Mouse (Mus musculus) bone marrow, adult 2 months (tissue): ENCODE data around the gene Mcm6. TPM values are rescaled to one million over a fixed set of nuclear protein-coding genes. Genes with fewer than 3 reads are reported as not detected.

Experiments
- H3K27ac ChIP-seq: fragments of 200-500 bp; 2 replicates; pipeline ENCODE4 v1.5.1; 2012; ENCODE audit warnings: low read depth, mild to moderate bottlenecking, control low read depth, inconsistent platforms, low read length; ENCODE audit not compliant: control insufficient read depth, poor library complexity, insufficient read depth
- H3K4me1 ChIP-seq: fragments of 200-500 bp; 2 replicates; pipeline ENCODE4 v1.6.1; 2011; ENCODE audit warnings: low read length; ENCODE audit not compliant: control insufficient read depth, insufficient read depth
- H3K4me3 ChIP-seq: fragments of 200-500 bp; replicated peaks from 2 replicates; pipeline ENCODE3; 2011; ENCODE audit warnings: mild to moderate bottlenecking, low read depth, low read length, control low read depth; ENCODE audit not compliant: control insufficient read depth
- CTCF ChIP-seq: fragments of 200-500 bp; IDR thresholded peaks from 2 replicates; pipeline ENCODE4 v1.5.1; 2011; ENCODE audit warnings: low read length, control low read depth; ENCODE audit not compliant: control insufficient read depth, insufficient read depth
- POLR2A ChIP-seq: fragments of 200-500 bp; IDR thresholded peaks from 2 replicates; pipeline ENCODE4 v1.6.1; 2011; ENCODE audit warnings: low read depth, mild to moderate bottlenecking, control low read depth, low read length, borderline replicate concordance; ENCODE audit not compliant: control insufficient read depth
- WGBS: fragments of 180-500 bp; shearing (Covaris S2); methylation state at CpG from one replicate; pipeline ENCODE4 v1.1.7; 2018; 5-methylcytosine and 5-hydroxymethylcytosine counted together
- polyA plus RNA-seq: library from polyadenylated mRNA; stranded (reverse); fragments of >200 nt; gene quantifications from 2 replicates; pipeline ENCODE4 v1.2.4, GENCODE M21; 2011; ENCODE audit warnings: low replicate concordance; ENCODE audit not compliant: missing spikeins, insufficient read depth, insufficient read length

The Mcm6 gene
- polyA plus RNA-seq, 1 experiment = 68.7 TPM

- 89% methylated on average over 3 of the region's 3 CpGs for WGBS
- Histone ChIP-seq H3K4me1 (no peaks in the 10 kb centered on the region), H3K4me3 (no peak overlapping the region), H3K27ac (no peak overlapping the region)
- TF ChIP-seq POLR2A (no peak), CTCF (no peak)
Observed at GRCm38 (mm10) chr1:128394657-128395056, 35.2 kb upstream of the Mcm6 start.

GRCm38 (mm10) chr1:128392382-128392781 lies 32.9 kb upstream of the Mcm6 start:
- Histone ChIP-seq H3K27ac (no peak overlapping the region), H3K4me3 (no peak overlapping the region), H3K4me1 (no peaks in the 10 kb centered on the region; the same call in 1 of the 2 replicates)
- TF ChIP-seq CTCF = no peak
- no peak for TF ChIP-seq POLR2A
- WGBS = 76% methylated on average over 2 of the region's 2 CpGs

- no peak overlapping the region for H3K4me3 ChIP-seq
- TF ChIP-seq POLR2A (no peak), CTCF (no peak)
- no peak overlapping the region for H3K27ac ChIP-seq
- 35% methylated on average over 7 of the region's 7 CpGs for WGBS
- H3K4me1 ChIP-seq = peaks cover 1% of the 10 kb centered on the region; the same call in 1 of the 2 replicates
Observed at GRCm38 (mm10) chr1:128386487-128386886, 27.0 kb upstream of the Mcm6 start.

GRCm38 (mm10) chr1:128376841-128377240 lies 17.4 kb upstream of the Mcm6 start:
- Histone ChIP-seq H3K4me1 (no peaks in the 10 kb centered on the region), H3K27ac (no peak overlapping the region), H3K4me3 (no peak overlapping the region)
- 87% methylated on average over 4 of the region's 4 CpGs for WGBS
- no peak for TF ChIP-seq POLR2A
- no peak for TF ChIP-seq CTCF

- 70% methylated on average over 7 of the region's 7 CpGs for WGBS
- no peaks in the 10 kb centered on the region for H3K4me1 ChIP-seq
- no peak overlapping the region for H3K27ac ChIP-seq
- H3K4me3 ChIP-seq = no peak overlapping the region
- TF ChIP-seq POLR2A = no peak
- TF ChIP-seq CTCF = no peak
Observed at GRCm38 (mm10) chr1:128372143-128372860, 12.8 kb upstream of the Mcm6 start.

GRCm38 (mm10) chr1:128368732-128369441 lies 9.4 kb upstream of the Mcm6 start:
- TF ChIP-seq POLR2A (no peak), CTCF (peak; percentile 44)
- no peak overlapping the region for H3K4me3 ChIP-seq
- H3K4me1 ChIP-seq = no peaks in the 10 kb centered on the region
- H3K27ac ChIP-seq = no peak overlapping the region
- WGBS = 70% methylated on average over 5 of the region's 5 CpGs

GRCm38 (mm10) chr1:128360601-128361000 lies 1.1 kb upstream of the Mcm6 start:
- Histone ChIP-seq H3K27ac (no peak overlapping the region), H3K4me3 (no peak overlapping the region), H3K4me1 (no peaks in the 10 kb centered on the region; the same call in 1 of the 2 replicates)
- 44% methylated on average over 2 of the region's 2 CpGs for WGBS
- TF ChIP-seq CTCF (no peak), POLR2A (no peak)

- no peaks in the 10 kb centered on the region; the same call in 1 of the 2 replicates for H3K4me1 ChIP-seq
- TF ChIP-seq CTCF (no peak), POLR2A (no peak)
- H3K4me3 ChIP-seq = peak overlapping the region; percentile 96
- peak overlapping the region; percentile 82 for H3K27ac ChIP-seq
- under 1% methylated on average over 35 of the region's 35 CpGs for WGBS
Observed at GRCm38 (mm10) chr1:128358916-128359553, 429 bp downstream of the Mcm6 start.
